In the genomic region with DNA sequence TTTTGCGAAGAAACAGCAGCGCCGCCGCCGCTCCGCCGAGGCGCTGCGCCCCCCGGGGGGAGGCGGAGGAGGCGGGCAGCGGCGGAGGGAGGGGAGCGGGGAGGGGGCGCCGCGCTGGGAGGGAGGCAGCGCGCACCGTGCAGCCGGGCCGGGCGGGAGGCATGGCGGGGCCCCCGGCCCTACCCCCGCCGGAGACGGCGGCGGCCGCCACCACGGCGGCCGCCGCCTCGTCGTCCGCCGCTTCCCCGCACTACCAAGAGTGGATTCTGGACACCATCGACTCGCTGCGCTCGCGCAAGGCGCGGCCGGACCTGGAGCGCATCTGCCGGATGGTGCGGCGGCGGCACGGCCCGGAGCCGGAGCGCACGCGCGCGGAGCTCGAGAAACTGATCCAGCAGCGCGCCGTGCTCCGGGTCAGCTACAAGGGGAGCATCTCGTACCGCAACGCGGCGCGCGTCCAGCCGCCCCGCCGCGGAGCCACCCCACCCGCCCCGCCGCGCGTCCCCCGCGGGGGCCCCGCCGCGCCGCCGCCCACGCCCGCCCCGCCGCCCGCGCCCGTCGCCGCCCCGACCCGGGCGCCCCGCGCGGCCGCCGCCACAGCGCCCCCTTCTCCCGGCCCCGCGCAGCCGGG, we compare ENCODE assay signal across 8 mouse cellular contexts. TPM values are rescaled to one million over a fixed set of nuclear protein-coding genes. Genes with fewer than 3 reads are reported as not detected.
DNase-seq lines count a peak whose midpoint lies in the region; ATAC-seq and TF ChIP-seq lines count a peak whose summit lies in the region.

A gene (plus strand): TSS at position 162 of the 631 bp plus-strand sequence.

- peak within 1 kb of the TSS; percentile 90 for H3K4me2 ChIP-seq in embryonic facial prominence, embryonic 11.5 days (ENCODE audit: low read depth, low read length)
- H3K4me2 ChIP-seq in heart, embryonic 11.5 days = peak within 1 kb of the TSS; percentile 93
- peak within 1 kb of the TSS; percentile 90 for H3K4me2 ChIP-seq in kidney, postnatal 0 days (ENCODE audit: low read length)
- H3K4me2 ChIP-seq in liver, postnatal 0 days (ENCODE audit: low read depth, low read length) = peak within 1 kb of the TSS; percentile 91
- peak within 1 kb of the TSS; percentile 91 for H3K4me2 ChIP-seq in neural tube, embryonic 15.5 days

- no peak for TF ChIP-seq CTCF in C2C12 (IDR thresholded peaks at IDR 0.05; ENCODE audit: control insufficient read depth, insufficient read depth, insufficient read length)
- no peak for TF ChIP-seq CTCF in kidney, postnatal 0 days (IDR thresholded peaks at IDR 0.05; ENCODE audit: low read depth)
- no peak for TF ChIP-seq CTCF in liver, postnatal 0 days (IDR thresholded peaks at IDR 0.05; ENCODE audit: low read depth)

- H3K79me3 ChIP-seq in C2C12 (ENCODE audit: low read depth) = peaks cover 13% of the 10 kb centered on the region

- H3ac ChIP-seq in C2C12 (ENCODE audit: control insufficient read depth, insufficient read length, low read depth) = peak within 1 kb of the TSS; percentile 84

- H3K9me3 ChIP-seq in embryonic facial prominence, embryonic 11.5 days (replicated peaks; ENCODE audit: control insufficient read depth, low read length) = no peaks in the 10 kb centered on the region
- no peaks in the 10 kb centered on the region for H3K9me3 ChIP-seq in heart, embryonic 11.5 days (replicated peaks; ENCODE audit: control insufficient read depth, low read length)
- no peaks in the 10 kb centered on the region for H3K9me3 ChIP-seq in kidney, postnatal 0 days (replicated peaks; ENCODE audit: low read length)
- H3K9me3 ChIP-seq in liver, postnatal 0 days (ENCODE audit: low read length) = no peaks in the 10 kb centered on the region
- no peaks in the 10 kb centered on the region for H3K9me3 ChIP-seq in neural tube, embryonic 15.5 days (replicated peaks)

- peak within 1 kb of the TSS; percentile 61 for H3K4me3 ChIP-seq in C2C12 (ENCODE audit: insufficient read depth, poor library complexity, severe bottlenecking)
- peak within 1 kb of the TSS; percentile 84 for H3K4me3 ChIP-seq in embryonic facial prominence, embryonic 11.5 days (ENCODE audit: low read depth, low read length)
- peak within 1 kb of the TSS; percentile 83 for H3K4me3 ChIP-seq in heart, embryonic 11.5 days (ENCODE audit: low read depth, low read length)
- peak within 1 kb of the TSS; percentile 75 for H3K4me3 ChIP-seq in kidney, postnatal 0 days (replicated peaks; ENCODE audit: low read depth, low read length)
- peak within 1 kb of the TSS; percentile 71 for H3K4me3 ChIP-seq in liver, postnatal 0 days (ENCODE audit: low read depth, low read length)
- peak within 1 kb of the TSS; percentile 82 for H3K4me3 ChIP-seq in neural tube, embryonic 15.5 days (replicated peaks)

- H3K36me3 ChIP-seq in C2C12 (ENCODE audit: control insufficient read depth, insufficient read depth) = peaks cover 36% of the 10 kb centered on the region
- no peaks in the 10 kb centered on the region; the same call in 1 of the 2 replicates for H3K36me3 ChIP-seq in embryonic facial prominence, embryonic 11.5 days (replicated peaks; ENCODE audit: control insufficient read depth, insufficient read depth, low read depth, low read length)
- peaks cover 5% of the 10 kb centered on the region for H3K36me3 ChIP-seq in heart, embryonic 11.5 days (ENCODE audit: control insufficient read depth, insufficient read depth, low read length)
- H3K36me3 ChIP-seq in kidney, postnatal 0 days (ENCODE audit: insufficient read depth, low read length) = 0 out of 2 replicates have a peak, but pooled peaks cover 8% of the 10 kb centered on the region
- peaks cover 15% of the 10 kb centered on the region; the same call in 1 of the 2 replicates for H3K36me3 ChIP-seq in liver, postnatal 0 days (replicated peaks; ENCODE audit: insufficient read depth, low read length)
- peaks cover 17% of the 10 kb centered on the region for H3K36me3 ChIP-seq in neural tube, embryonic 15.5 days

- no peak for ATAC-seq in embryonic facial prominence, embryonic 11.5 days (replicated peaks; ENCODE audit: insufficient number of reproducible peaks, low FRiP score, low TSS enrichment, low read depth)
- ATAC-seq in heart, embryonic 11.5 days (replicated peaks; ENCODE audit: insufficient number of reproducible peaks, low FRiP score, low TSS enrichment) = no peak
- ATAC-seq in kidney, postnatal 0 days (replicated peaks; ENCODE audit: low FRiP score, low read depth) = 0 out of 2 replicates have a peak, but pooled peaks have one; percentile 11
- peak; percentile 2; the same call in 1 of the 2 replicates for ATAC-seq in liver, postnatal 0 days
- ATAC-seq in neural tube, embryonic 15.5 days (ENCODE audit: low FRiP score) = no peak

- peaks cover 18% of the 10 kb centered on the region for H3K79me2 ChIP-seq in C2C12 (ENCODE audit: control insufficient read depth, insufficient read depth)

- H3K27me3 ChIP-seq in C2C12 (ENCODE audit: control insufficient read depth, insufficient read depth, insufficient read length) = no peaks in the 10 kb centered on the region
- H3K27me3 ChIP-seq in embryonic facial prominence, embryonic 11.5 days (ENCODE audit: control insufficient read depth, insufficient read depth, low read length) = no peaks in the 10 kb centered on the region; the same call in 1 of the 2 replicates
- H3K27me3 ChIP-seq in heart, embryonic 11.5 days (ENCODE audit: control insufficient read depth, insufficient read depth, low read length) = peaks cover 10% of the 10 kb centered on the region
- no peaks in the 10 kb centered on the region for H3K27me3 ChIP-seq in kidney, postnatal 0 days (ENCODE audit: insufficient read depth, low read length)
- no peaks in the 10 kb centered on the region for H3K27me3 ChIP-seq in liver, postnatal 0 days (ENCODE audit: insufficient read depth, low read length)
- H3K27me3 ChIP-seq in neural tube, embryonic 15.5 days (replicated peaks) = peaks cover 16% of the 10 kb centered on the region

- no peak for TF ChIP-seq EP300 in liver, postnatal 0 days (IDR thresholded peaks at IDR 0.05; ENCODE audit: low read depth)

- 0% methylated on average over 38 of the region's 112 CpGs for WGBS in embryonic facial prominence, embryonic 11.5 days
- under 1% methylated on average over 54 of the region's 112 CpGs for WGBS in heart, embryonic 11.5 days (ENCODE audit: insufficient replicate concordance)
- under 1% methylated on average over 50 of the region's 112 CpGs for WGBS in kidney, postnatal 0 days
- under 1% methylated on average over 49 of the region's 112 CpGs for WGBS in liver, postnatal 0 days (ENCODE audit: insufficient replicate concordance)
- WGBS in neural tube, embryonic 15.5 days = under 1% methylated on average over 28 of the region's 112 CpGs

- H3K27ac ChIP-seq in embryonic facial prominence, embryonic 11.5 days (replicated peaks; ENCODE audit: low read depth, low read length) = peak within 1 kb of the TSS; percentile 97
- peak within 1 kb of the TSS; percentile 97 for H3K27ac ChIP-seq in heart, embryonic 11.5 days (ENCODE audit: low read depth, low read length)
- peak within 1 kb of the TSS; percentile 94 for H3K27ac ChIP-seq in kidney, postnatal 0 days
- peak within 1 kb of the TSS; percentile 88 for H3K27ac ChIP-seq in liver, postnatal 0 days (ENCODE audit: low read depth)
- H3K27ac ChIP-seq in neural tube, embryonic 15.5 days (replicated peaks) = peak within 1 kb of the TSS; percentile 96

- DNase-seq in adipocyte (ENCODE audit: low spot score) = peak; percentile 56
- DNase-seq in embryonic facial prominence, embryonic 11.5 days (ENCODE audit: low spot score) = peak; percentile 60
- no peak for DNase-seq in kidney, postnatal 0 days (ENCODE audit: low spot score)
- peak; percentile 66 for DNase-seq in liver, postnatal 0 days
- DNase-seq in c-Kit-positive CD71-positive TER-119-positive erythroid progenitor cells, embryonic 14.5 days (ENCODE audit: low spot score) = no peak

- peaks cover 6% of the 10 kb centered on the region for H3K4me1 ChIP-seq in embryonic facial prominence, embryonic 11.5 days (ENCODE audit: control insufficient read depth, insufficient read depth, low read length)
- H3K4me1 ChIP-seq in heart, embryonic 11.5 days (ENCODE audit: control insufficient read depth, insufficient read depth, low read length) = peaks cover 21% of the 10 kb centered on the region
- H3K4me1 ChIP-seq in kidney, postnatal 0 days (replicated peaks; ENCODE audit: insufficient read depth, low read length) = peaks cover 14% of the 10 kb centered on the region
- peaks cover 19% of the 10 kb centered on the region for H3K4me1 ChIP-seq in liver, postnatal 0 days (ENCODE audit: insufficient read depth)
- peaks cover 26% of the 10 kb centered on the region for H3K4me1 ChIP-seq in neural tube, embryonic 15.5 days

- H3K9ac ChIP-seq in embryonic facial prominence, embryonic 11.5 days (replicated peaks; ENCODE audit: low read length) = peak within 1 kb of the TSS; percentile 91
- H3K9ac ChIP-seq in heart, embryonic 11.5 days (ENCODE audit: low read depth, low read length) = peak within 1 kb of the TSS; percentile 90
- peak within 1 kb of the TSS; percentile 76 for H3K9ac ChIP-seq in kidney, postnatal 0 days (ENCODE audit: low read depth, low read length)
- peak within 1 kb of the TSS; percentile 83 for H3K9ac ChIP-seq in liver, postnatal 0 days (replicated peaks)
- H3K9ac ChIP-seq in neural tube, embryonic 15.5 days (replicated peaks) = peak within 1 kb of the TSS; percentile 76

TF ChIP-seq in C2C12, 6 proteins besides CTCF, POLR2A, EP300 and RAD21:
- no peak for TF ChIP-seq MYOD1 (IDR thresholded peaks at IDR 0.05; ENCODE audit: control insufficient read depth, insufficient read length, low read depth)
- TF ChIP-seq MYOG (IDR thresholded peaks at IDR 0.05; ENCODE audit: control insufficient read depth, extremely low read depth, insufficient read length) = no peak
- no peak for TF ChIP-seq CEBPB (IDR thresholded peaks at IDR 0.05; ENCODE audit: low read depth)
- TF ChIP-seq USF1 (IDR thresholded peaks at IDR 0.05; ENCODE audit: low read depth) = no peak
- TF ChIP-seq FOSL1 (IDR thresholded peaks at IDR 0.05; ENCODE audit: insufficient read depth, low read length, poor library complexity, severe bottlenecking) = no peak
- TF ChIP-seq MAX (IDR thresholded peaks at IDR 0.05) = no peak

RNA-seq across cellular contexts. Expression of the gene that starts here (rescaled TPM):
- polyA plus RNA-seq in C2C12 (2012; fragmentation: generic; extraction: Trizol) = 69.7 TPM
- 18.2 and 19.3 TPM in 2 replicates for polyA plus RNA-seq in embryonic facial prominence, embryonic 11.5 days (2014; fragmentation: Nextera tagmentation; extraction: Ambion mirVana)
- 8.1 and 10.1 TPM in 2 replicates for polyA plus RNA-seq in heart, embryonic 11.5 days (2014; fragmentation: Nextera tagmentation; extraction: Ambion mirVana)
- 6.7 and 7.2 TPM in 2 replicates for polyA plus RNA-seq in kidney, postnatal 0 days (2015; fragmentation: Nextera tagmentation; extraction: Ambion mirVana)
- 3.5 and 3.8 TPM in 2 replicates for polyA plus RNA-seq in liver, postnatal 0 days (2015; fragmentation: Nextera tagmentation; extraction: Ambion mirVana)
- polyA plus RNA-seq in neural tube, embryonic 15.5 days (2015; fragmentation: Nextera tagmentation; extraction: Ambion mirVana) = 7.9 and 8.4 TPM in 2 replicates

Comparison
In these comparisons a context has a peak if more than half of its experiments do, and no peak if none do; other contexts are left out.
1. DNase-seq: peak in adipocyte (single experiment), embryonic facial prominence, embryonic 11.5 days (single experiment) and liver, postnatal 0 days (single experiment); none in kidney, postnatal 0 days (single experiment) and c-Kit-positive CD71-positive TER-119-positive erythroid progenitor cells, embryonic 14.5 days (single experiment).
2. ATAC-seq: peak in kidney, postnatal 0 days (single experiment) and liver, postnatal 0 days (single experiment); none in embryonic facial prominence, embryonic 11.5 days (single experiment), heart, embryonic 11.5 days (single experiment) and neural tube, embryonic 15.5 days (single experiment).
3. Peak in every context shown above with its lines, with median percentiles within 50 percentile points of each other: H3K4me3 ChIP-seq, H3K27ac ChIP-seq, H3K4me2 ChIP-seq and H3K9ac ChIP-seq.